Mouse (Mus musculus): ENCODE measurements around the gene Exoc6b. TPM values are rescaled to one million over a fixed set of nuclear protein-coding genes. Genes with fewer than 3 reads are reported as not detected.

Gene Exoc6b
- polyA plus RNA-seq, 1 experiment = 0.56 TPM

DNA sequence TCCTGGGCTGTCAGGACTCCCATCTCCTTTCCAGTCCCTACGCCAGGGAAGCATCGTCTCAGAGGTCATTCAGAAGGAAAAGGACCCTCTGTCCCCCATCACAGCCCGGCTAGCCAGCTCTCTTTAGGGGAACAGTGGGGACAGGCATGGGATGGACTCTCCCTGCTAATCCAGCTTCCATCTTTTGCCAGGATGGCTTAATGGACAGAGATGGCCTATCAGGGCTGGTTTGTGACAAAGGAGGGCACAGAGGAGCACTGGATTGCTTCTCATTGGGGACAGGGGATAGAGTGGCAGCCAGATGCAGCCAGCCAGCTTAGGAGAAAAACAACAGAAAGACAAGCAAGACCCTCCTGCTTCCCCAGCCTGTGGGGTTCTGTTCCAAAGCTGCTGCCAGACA, 474.7 kb downstream of the Exoc6b start:
- TF ChIP-seq FLI1 (IDR thresholded peaks at IDR 0.05; ENCODE audit: low read length) (no peak), GATA1 (IDR thresholded peaks at IDR 0.05; ENCODE audit: borderline replicate concordance, low read length) (no peak)
- Histone ChIP-seq H3K27me3 (replicated peaks) (peaks cover 66% of the 10 kb centered on the region), H3K4me1 (peaks cover 6% of the 10 kb centered on the region; the same call in 1 of the 2 replicates), H3K4me3 (replicated peaks) (no peak overlapping the region), H3K9me3 (no peaks in the 10 kb centered on the region), H3K36me3 (replicated peaks; ENCODE audit: low read length) (no peaks in the 10 kb centered on the region)

DNA sequence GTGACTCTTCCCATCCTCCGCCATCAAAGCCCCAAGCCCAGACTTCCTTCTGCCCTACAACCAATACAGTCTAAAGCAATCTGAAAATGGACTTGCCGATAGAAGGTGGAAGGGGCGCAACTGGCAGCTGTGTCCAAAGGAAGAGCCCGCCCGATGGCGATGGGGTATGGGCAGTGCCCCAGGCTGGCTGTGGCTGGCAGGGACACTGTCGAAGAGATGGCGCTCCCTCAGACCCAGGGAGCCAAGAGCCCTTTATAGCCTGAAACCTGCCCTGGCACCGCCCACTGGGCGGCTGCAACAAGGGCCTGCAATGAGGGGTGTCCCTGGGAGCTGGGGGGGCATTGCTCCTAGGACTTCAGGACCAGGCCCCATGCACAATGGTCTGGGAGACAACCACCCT, 475.6 kb downstream of the Exoc6b start, which contains the start of gene Cyp26b1:
TSS of gene Cyp26b1 (minus strand) at position 216 of the 400 bp plus-strand sequence.
- TF ChIP-seq GATA1 (IDR thresholded peaks at IDR 0.05; ENCODE audit: borderline replicate concordance, low read length) (no peak), FLI1 (IDR thresholded peaks at IDR 0.05; ENCODE audit: low read length) (no peak)
- peaks cover 72% of the 10 kb centered on the region for H3K27me3 ChIP-seq (replicated peaks)
- H3K4me3 ChIP-seq (replicated peaks) = no peak within 1 kb of the TSS
- H3K36me3 ChIP-seq (replicated peaks; ENCODE audit: low read length) = no peaks in the 10 kb centered on the region
- no peaks in the 10 kb centered on the region for H3K9me3 ChIP-seq
- peaks cover 15% of the 10 kb centered on the region for H3K4me1 ChIP-seq

DNA sequence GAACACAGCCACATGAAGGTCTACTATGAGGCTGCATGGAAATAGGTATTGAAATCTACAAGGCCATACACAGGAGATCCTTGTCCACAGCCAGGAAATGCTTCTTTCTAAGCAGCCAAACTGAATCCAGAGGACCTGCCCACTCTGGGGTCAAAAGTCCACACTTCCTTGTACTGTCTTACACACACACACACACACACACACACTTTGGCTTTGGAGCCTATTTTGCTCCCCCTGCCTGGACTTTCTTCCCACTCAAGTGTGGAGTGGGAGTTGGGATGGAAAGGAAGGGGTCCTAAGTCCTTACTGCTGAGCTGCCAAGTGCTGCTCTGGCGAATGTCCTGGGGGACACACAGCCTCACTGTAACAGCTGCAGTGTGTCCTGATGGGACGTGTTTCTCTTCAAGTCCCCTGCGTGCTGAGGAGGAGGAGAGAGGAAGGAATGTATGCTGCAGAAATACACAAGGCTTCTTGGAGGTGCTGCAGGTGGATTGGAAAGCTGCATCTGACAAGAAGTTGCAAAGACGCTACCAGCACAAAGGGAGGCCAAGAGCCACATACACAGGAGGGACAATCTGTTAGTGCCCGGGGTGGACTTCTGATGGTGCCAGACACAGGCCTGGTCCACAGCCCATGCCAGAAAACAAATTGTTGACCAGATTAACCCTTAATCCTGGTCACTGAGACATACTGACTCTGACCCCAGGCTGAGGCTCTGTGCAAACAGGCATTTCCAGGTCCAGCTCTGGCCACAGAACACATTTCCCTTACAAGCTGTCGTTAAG, 478.2 kb downstream of the Exoc6b start:
- H3K36me3 ChIP-seq (replicated peaks; ENCODE audit: low read length) = no peaks in the 10 kb centered on the region

DNA sequence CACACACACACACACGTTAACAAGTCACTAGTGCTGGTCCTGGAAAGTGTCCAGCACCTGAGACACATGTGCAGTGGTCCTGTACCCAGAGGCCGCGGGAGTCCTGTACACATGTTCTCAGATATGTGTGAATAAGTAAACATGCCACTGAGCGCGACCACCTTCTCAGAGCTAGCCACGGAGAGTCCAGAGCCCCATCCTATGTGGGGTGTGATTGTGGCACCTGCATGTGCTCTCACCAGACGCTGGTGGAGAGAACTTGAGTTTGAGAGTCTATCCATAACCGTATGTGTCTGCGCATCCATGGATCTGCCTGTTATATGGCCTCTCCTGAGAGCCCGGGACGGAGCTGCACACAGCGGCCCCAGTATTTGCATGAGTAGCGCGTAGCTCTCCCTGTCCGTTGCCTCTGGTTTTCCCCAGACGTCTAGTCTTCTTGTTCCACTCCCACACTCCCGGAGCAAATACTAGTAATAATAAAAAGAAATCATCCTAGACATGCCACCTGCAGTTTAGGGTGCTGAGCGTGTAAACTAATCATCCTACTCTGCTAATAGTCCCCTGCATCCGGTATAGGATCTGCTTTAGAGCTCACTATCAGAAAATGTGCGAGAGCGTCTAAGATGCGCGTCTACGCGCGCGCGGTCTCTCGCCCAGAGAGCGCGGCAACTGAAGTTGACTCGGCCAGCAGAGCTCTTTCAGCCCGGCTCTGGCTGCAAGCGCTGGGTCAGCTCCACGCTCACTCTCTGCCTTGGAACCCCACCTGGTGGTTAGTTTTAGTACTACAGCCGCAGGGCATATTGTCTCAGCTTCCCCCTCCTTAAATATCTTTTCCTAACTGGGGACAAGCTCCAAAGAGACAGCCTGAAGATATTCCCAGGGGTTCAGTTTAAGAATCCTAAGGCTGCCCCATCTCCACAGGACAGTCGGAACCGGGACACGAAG, 479.3 kb downstream of the Exoc6b start:
- Histone ChIP-seq H3K4me1 (peaks cover 52% of the 10 kb centered on the region), H3K27me3 (replicated peaks) (peaks cover 92% of the 10 kb centered on the region), H3K4me3 (replicated peaks) (no peak overlapping the region), H3K36me3 (replicated peaks; ENCODE audit: low read length) (no peaks in the 10 kb centered on the region), H3K9me3 (no peaks in the 10 kb centered on the region)
- TF ChIP-seq FLI1 (IDR thresholded peaks at IDR 0.05; ENCODE audit: low read length) = no peak
- no peak for TF ChIP-seq GATA1 (IDR thresholded peaks at IDR 0.05; ENCODE audit: borderline replicate concordance, low read length)

More for the DNA sequence above, 478.2 kb downstream of the Exoc6b start:
- no peaks in the 10 kb centered on the region for H3K9me3 ChIP-seq
- no peak for TF ChIP-seq FLI1 (IDR thresholded peaks at IDR 0.05; ENCODE audit: low read length)
- no peak for TF ChIP-seq GATA1 (IDR thresholded peaks at IDR 0.05; ENCODE audit: borderline replicate concordance, low read length)
- peaks cover 88% of the 10 kb centered on the region for H3K27me3 ChIP-seq (replicated peaks)
- H3K4me1 ChIP-seq = peaks cover 41% of the 10 kb centered on the region
- no peak overlapping the region for H3K4me3 ChIP-seq (replicated peaks)

DNA sequence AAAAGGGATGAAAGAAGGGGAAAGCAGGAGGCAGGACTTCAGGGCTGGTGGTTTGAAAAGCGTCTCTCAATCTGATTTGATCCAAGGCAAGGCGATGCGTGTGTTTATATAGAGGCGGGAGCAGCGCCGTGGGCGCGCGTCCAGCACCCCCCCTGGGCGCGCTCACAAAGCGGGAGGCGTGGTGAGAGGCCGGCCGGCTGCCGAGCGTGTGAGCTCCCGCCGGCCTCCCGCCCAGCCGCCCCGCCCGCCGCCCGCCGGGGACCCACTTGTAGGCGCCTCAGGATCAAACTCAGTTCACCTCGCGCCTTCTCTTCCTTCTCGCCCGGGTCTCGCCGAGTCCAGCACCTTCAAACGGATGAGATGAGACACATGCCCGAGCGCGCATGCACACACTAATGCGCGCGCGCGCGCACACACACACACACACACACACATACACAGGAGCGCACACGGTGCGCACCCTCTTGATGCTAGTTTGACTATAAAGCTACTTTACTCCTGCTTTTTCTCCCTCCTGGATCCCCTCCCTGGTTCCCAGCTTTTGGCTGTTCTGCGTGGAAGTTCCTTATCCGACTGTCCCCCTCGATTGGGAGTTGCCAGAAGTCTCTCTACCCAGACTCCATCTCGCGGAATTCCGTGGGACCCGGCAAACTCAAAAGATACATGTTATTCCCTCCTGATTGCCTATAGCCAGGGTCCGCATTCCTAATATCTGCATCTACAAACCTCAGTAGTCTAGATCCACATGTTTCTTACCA, 480.2 kb downstream of the Exoc6b start:
- no peaks in the 10 kb centered on the region for H3K36me3 ChIP-seq (replicated peaks; ENCODE audit: low read length)
- H3K9me3 ChIP-seq = no peaks in the 10 kb centered on the region
- peaks cover 60% of the 10 kb centered on the region for H3K4me1 ChIP-seq
- TF ChIP-seq GATA1 (IDR thresholded peaks at IDR 0.05; ENCODE audit: borderline replicate concordance, low read length) (no peak), FLI1 (IDR thresholded peaks at IDR 0.05; ENCODE audit: low read length) (no peak)
- peaks cover 94% of the 10 kb centered on the region for H3K27me3 ChIP-seq (replicated peaks)
- H3K4me3 ChIP-seq (replicated peaks) = peak overlapping the region; percentile 89

DNA sequence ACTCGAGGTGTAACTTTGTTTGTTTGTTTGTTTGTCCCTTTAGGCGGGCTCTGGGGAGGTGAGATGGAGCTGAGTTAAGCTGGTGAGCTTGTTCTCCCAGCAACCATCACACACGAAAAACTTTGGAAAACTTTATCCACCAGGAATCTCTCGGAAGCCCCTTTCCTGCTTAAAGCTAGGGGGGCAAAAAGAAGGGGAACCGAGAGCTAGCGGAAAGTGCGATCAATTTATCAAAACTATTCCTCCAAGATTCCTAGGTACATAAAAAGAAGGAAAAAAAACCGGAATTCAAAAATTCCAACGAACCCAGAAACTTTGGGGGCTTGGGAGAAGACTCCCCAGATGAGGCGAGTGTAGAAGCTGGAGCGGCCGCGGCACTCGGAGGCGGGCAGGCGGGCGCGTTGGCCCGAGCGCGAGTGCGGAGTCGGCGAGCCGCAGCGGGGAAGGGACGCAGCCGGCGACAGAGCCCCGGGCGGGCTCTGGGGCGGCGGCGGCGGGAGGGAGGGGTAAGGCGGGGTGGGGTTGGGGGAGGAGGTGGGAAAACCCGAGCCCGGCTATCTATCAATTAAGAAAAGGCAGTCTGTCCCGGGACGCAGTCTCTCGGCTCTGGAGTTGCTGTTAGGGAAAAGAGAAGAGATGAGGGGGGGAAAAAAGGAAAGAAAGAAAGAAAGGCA, 481.0 kb downstream of the Exoc6b start:
- H3K4me3 ChIP-seq (replicated peaks) = peak overlapping the region; percentile 89
- no peak for TF ChIP-seq FLI1 (IDR thresholded peaks at IDR 0.05; ENCODE audit: low read length)
- TF ChIP-seq GATA1 (IDR thresholded peaks at IDR 0.05; ENCODE audit: borderline replicate concordance, low read length) = no peak
- H3K27me3 ChIP-seq (replicated peaks) = peaks cover 96% of the 10 kb centered on the region

DNA sequence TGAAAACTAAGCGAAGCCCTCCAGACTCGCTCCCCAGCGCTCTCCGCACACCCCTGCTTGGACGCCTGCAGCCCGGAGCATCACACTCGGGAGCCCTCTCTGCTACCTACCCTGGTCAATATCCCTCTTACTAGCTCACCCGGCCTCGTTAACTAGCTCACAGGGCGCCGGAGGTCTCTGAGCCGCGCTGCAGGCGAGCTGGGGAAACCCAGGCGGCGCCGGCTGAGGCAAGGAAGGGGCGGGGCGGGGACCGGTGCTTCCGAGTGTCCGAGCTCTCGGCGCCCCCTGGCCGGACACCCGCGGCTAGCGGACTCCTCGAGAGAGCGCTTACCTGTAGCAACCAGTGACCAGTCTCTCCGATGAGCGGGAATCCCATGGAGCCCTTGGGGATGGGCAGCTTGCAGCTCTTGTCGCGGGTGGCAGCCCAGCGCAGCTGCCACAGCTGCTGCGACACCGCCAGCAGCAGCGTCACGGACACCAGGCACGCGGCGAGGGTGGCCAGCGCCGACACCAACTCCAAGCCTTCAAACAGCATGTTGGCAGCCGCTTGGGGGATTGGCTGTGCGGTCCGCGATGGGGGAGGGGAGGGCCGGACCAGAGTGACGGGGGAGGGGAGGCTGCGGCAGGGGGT, 481.7 kb downstream of the Exoc6b start:
- peak overlapping the region; percentile 89 for H3K4me3 ChIP-seq (replicated peaks)
- TF ChIP-seq FLI1 (IDR thresholded peaks at IDR 0.05; ENCODE audit: low read length) = no peak
- no peak for TF ChIP-seq GATA1 (IDR thresholded peaks at IDR 0.05; ENCODE audit: borderline replicate concordance, low read length)
- H3K4me1 ChIP-seq = peaks cover 72% of the 10 kb centered on the region
- H3K36me3 ChIP-seq (replicated peaks; ENCODE audit: low read length) = no peaks in the 10 kb centered on the region
- H3K9me3 ChIP-seq = no peaks in the 10 kb centered on the region
- H3K27me3 ChIP-seq (replicated peaks) = peaks cover 98% of the 10 kb centered on the region

More for the DNA sequence above, 481.0 kb downstream of the Exoc6b start:
- no peaks in the 10 kb centered on the region for H3K9me3 ChIP-seq
- peaks cover 67% of the 10 kb centered on the region for H3K4me1 ChIP-seq
- H3K36me3 ChIP-seq (replicated peaks; ENCODE audit: low read length) = no peaks in the 10 kb centered on the region

DNA sequence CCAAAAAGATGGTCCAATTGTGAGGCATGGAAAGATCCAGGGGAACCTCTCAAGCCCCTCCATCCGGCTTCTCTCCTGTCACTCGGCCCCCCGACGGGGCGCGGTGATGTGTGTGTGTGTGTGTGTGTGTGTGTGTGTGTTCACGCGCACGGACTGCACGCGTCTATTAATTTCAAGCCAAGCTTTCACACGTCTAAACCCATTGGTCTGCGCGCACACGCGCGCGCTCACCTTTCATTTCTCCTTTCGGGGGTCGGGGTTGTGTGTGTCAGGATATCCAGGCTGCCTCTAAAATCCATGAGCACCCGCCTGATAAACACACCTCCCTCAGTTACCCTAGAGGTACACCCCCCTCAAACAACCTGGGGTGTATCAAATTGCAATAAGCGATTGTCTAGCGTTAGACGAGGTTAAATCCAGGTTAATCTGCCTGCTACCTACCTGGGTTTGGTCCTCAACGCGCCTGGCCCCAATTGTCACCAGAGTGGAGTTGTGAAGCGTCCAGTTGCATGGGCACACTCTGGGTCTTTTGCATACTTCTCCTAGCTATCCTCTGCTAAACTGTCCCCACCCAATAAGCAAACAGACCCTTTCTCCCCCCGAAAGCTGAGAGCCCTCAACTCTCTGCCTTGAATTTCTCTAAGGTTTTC, 482.6 kb downstream of the Exoc6b start:
- H3K4me1 ChIP-seq = peaks cover 72% of the 10 kb centered on the region
- TF ChIP-seq GATA1 (IDR thresholded peaks at IDR 0.05; ENCODE audit: borderline replicate concordance, low read length) (no peak), FLI1 (IDR thresholded peaks at IDR 0.05; ENCODE audit: low read length) (no peak)
- H3K27me3 ChIP-seq (replicated peaks) = peaks cover 100% of the 10 kb centered on the region

More for the DNA sequence above, 482.6 kb downstream of the Exoc6b start:
- Histone ChIP-seq H3K4me3 (replicated peaks) (no peak overlapping the region), H3K36me3 (replicated peaks; ENCODE audit: low read length) (no peaks in the 10 kb centered on the region), H3K9me3 (no peaks in the 10 kb centered on the region)

Measured in megakaryocyte, embryonic 14.5 days (primary cell).